20 mouse cellular contexts compared by ENCODE assay signal in genomic region chr17:72180200-72180599, GRCm38 (mm10).
A peak's percentile ranks its signal among the peaks of the same experiment; 100 is the strongest.
DNase-seq lines count a peak whose midpoint lies in the region; ATAC-seq and TF ChIP-seq lines count a peak whose summit lies in the region.
"Had no signal": no experiment of that assay in that cellular context is flagged by ENCODE, and none has a peak within 500 bp of the region (broad histone marks: within the 10 kb centered on the region; RNA-seq: fewer than 3 reads in every experiment).

No protein-coding gene starts in this region.

- dilution Hi-C loops in CH12.LX (cut with MboI; ENCODE audit: extremely low pct_ligation_motif_present, extremely low pct_unique_long_range_greater_than_20kb, low sequenced_read_pairs): no loop called here

- no peak overlapping the region for H3K9ac ChIP-seq in midbrain, embryonic 15.5 days
- H3K9ac ChIP-seq in midbrain, embryonic 14.5 days (replicated peaks; ENCODE audit: low read length): no peak overlapping the region
- H3K9ac ChIP-seq in CH12.LX (ENCODE audit: insufficient read depth, low read depth): peak overlapping the region; percentile 75
- H3K9ac ChIP-seq: embryonic facial prominence, embryonic 12.5 days; forebrain, embryonic 13.5 days; forebrain, embryonic 15.5 days; forebrain, postnatal 0 days had no signal

- no peak for DNase-seq in midbrain, embryonic 14.5 days
- DNase-seq in CH12.LX (ENCODE audit: extremely low read depth): no peak
- DNase-seq: adrenal gland, adult 2 months; adrenal gland, postnatal 10 days; adrenal gland, postnatal 25 days; cerebellum, adult 11 months; cerebellum, adult 18-20 months; cerebellum, adult 8-10 months; cerebellum, adult 9-11 months; cerebellum, postnatal 14 days; cerebellum, postnatal 36 days; forebrain, postnatal 0 days had no signal

- TF ChIP-seq RAD21 in CH12.LX (IDR thresholded peaks at IDR 0.05; ENCODE audit: low read depth, low read length): no peak; the same call in 1 of the 2 replicates

- TF ChIP-seq POLR2A in CH12.LX (IDR thresholded peaks at IDR 0.05; ENCODE audit: low read depth, low read length): peak; percentile 43

- in situ Hi-C loops in CH12.LX (cut with MboI; ENCODE audit: low pct_ligation_motif_present, low pct_unique_long_range_greater_than_20kb, low sequenced_read_pairs): no loop called here

- no peaks in the 10 kb centered on the region for H3K9me3 ChIP-seq in megakaryocyte, embryonic 14.5 days
- H3K9me3 ChIP-seq in midbrain, embryonic 15.5 days: no peaks in the 10 kb centered on the region
- H3K9me3 ChIP-seq in midbrain, embryonic 14.5 days (ENCODE audit: control insufficient read depth, low read length): no peaks in the 10 kb centered on the region
- no peaks in the 10 kb centered on the region for H3K9me3 ChIP-seq in CH12.LX (replicated peaks; ENCODE audit: low read length)
- H3K9me3 ChIP-seq: embryonic facial prominence, embryonic 10.5 days; embryonic facial prominence, embryonic 12.5 days; forebrain, embryonic 13.5 days; forebrain, embryonic 15.5 days had no signal

- H3K4me3 ChIP-seq in megakaryocyte, embryonic 14.5 days (replicated peaks): peak overlapping the region; percentile 30
- no peak overlapping the region for H3K4me3 ChIP-seq in midbrain, embryonic 15.5 days
- H3K4me3 ChIP-seq in midbrain, embryonic 14.5 days (replicated peaks; ENCODE audit: low read depth, low read length): no peak overlapping the region
- peak overlapping the region; percentile 62 to 73 (median 65) for H3K4me3 ChIP-seq in CH12.LX (replicated peaks in 1 of 3; ENCODE audit: low read depth in 2 of 3, low read length in 2 of 3, poor library complexity in 1 of 3)
- H3K4me3 ChIP-seq: embryonic facial prominence, embryonic 10.5 days; embryonic facial prominence, embryonic 12.5 days; forebrain, embryonic 13.5 days; forebrain, embryonic 15.5 days had no signal

- H3K4me2 ChIP-seq in midbrain, embryonic 15.5 days: no peak overlapping the region
- H3K4me2 ChIP-seq in midbrain, embryonic 14.5 days (ENCODE audit: low read length): no peak overlapping the region
- H3K4me2 ChIP-seq in CH12.LX (ENCODE audit: insufficient read depth, low read depth, poor library complexity, severe bottlenecking): peak overlapping the region; percentile 62
- H3K4me2 ChIP-seq: embryonic facial prominence, embryonic 12.5 days; forebrain, embryonic 13.5 days; forebrain, embryonic 15.5 days had no signal

- WGBS in midbrain, embryonic 15.5 days: 92% methylated on average over 9 of the region's 9 CpGs
- 89% methylated on average over 9 of the region's 9 CpGs for whole genome bisulfite sequencing in midbrain, embryonic 14.5 days

- H3K27ac ChIP-seq in midbrain, embryonic 15.5 days: no peak overlapping the region
- H3K27ac ChIP-seq in midbrain, embryonic 14.5 days (replicated peaks; ENCODE audit: low read depth, low read length): no peak overlapping the region
- peak overlapping the region; percentile 97 for H3K27ac ChIP-seq in CH12.LX (ENCODE audit: insufficient read depth, low read depth)
- H3K27ac ChIP-seq: embryonic facial prominence, embryonic 10.5 days; embryonic facial prominence, embryonic 12.5 days; forebrain, embryonic 13.5 days; forebrain, embryonic 15.5 days had no signal

- no peaks in the 10 kb centered on the region for H3K27me3 ChIP-seq in megakaryocyte, embryonic 14.5 days (replicated peaks)
- no peaks in the 10 kb centered on the region for H3K27me3 ChIP-seq in midbrain, embryonic 15.5 days (replicated peaks)
- H3K27me3 ChIP-seq in midbrain, embryonic 14.5 days (ENCODE audit: control insufficient read depth, insufficient read depth, low read length): no peaks in the 10 kb centered on the region
- H3K27me3 ChIP-seq in CH12.LX (replicated peaks): no peaks in the 10 kb centered on the region
- H3K27me3 ChIP-seq: embryonic facial prominence, embryonic 12.5 days; forebrain, embryonic 13.5 days; forebrain, embryonic 15.5 days had no signal

- no peak for ATAC-seq in megakaryocyte, adult 5-6 weeks (ENCODE audit: poor library complexity, severe bottlenecking)
- 0 out of 2 replicates have a peak, but pooled peaks have one; percentile 20 for ATAC-seq in midbrain, embryonic 15.5 days (replicated peaks)
- no peak; the same call in 1 of the 2 replicates for ATAC-seq in midbrain, embryonic 14.5 days (ENCODE audit: low FRiP score, low TSS enrichment)
- ATAC-seq: CD4-positive, CD25-positive, alpha-beta regulatory T cell, adult 4 months; forebrain, embryonic 13.5 days; forebrain, embryonic 15.5 days; forebrain, postnatal 0 days had no signal

- no peak for TF ChIP-seq CTCF in CH12.LX (conservative IDR thresholded peaks at IDR 0.05 in 1 of 2, IDR thresholded peaks at IDR 0.05 in 1 of 2; ENCODE audit: low read depth in 2 of 2, low read length in 2 of 2)

- no peak for TF ChIP-seq EP300 in CH12.LX (IDR thresholded peaks at IDR 0.05; ENCODE audit: low read length)

- peaks cover 14% of the 10 kb centered on the region for H3K79me2 ChIP-seq in CH12.LX (replicated peaks; ENCODE audit: control insufficient read depth, extremely low read depth, insufficient read depth, poor library complexity, severe bottlenecking)

- H3K4me1 ChIP-seq in megakaryocyte, embryonic 14.5 days: no peaks in the 10 kb centered on the region; the same call in none of the 2 replicates
- peaks cover 10% of the 10 kb centered on the region; the same call in 1 of the 2 replicates for H3K4me1 ChIP-seq in midbrain, embryonic 15.5 days
- H3K4me1 ChIP-seq in midbrain, embryonic 14.5 days (ENCODE audit: control insufficient read depth, insufficient read depth, low read length): 0 out of 2 replicates have a peak, but pooled peaks cover 6% of the 10 kb centered on the region
- peaks cover 11 to 62% of the 10 kb centered on the region in 2 experiments for H3K4me1 ChIP-seq in CH12.LX (ENCODE audit: control insufficient read depth in 1 of 2, insufficient read depth in 2 of 2)
- H3K4me1 ChIP-seq: embryonic facial prominence, embryonic 10.5 days; embryonic facial prominence, embryonic 12.5 days; forebrain, embryonic 15.5 days had no signal

- no peaks in the 10 kb centered on the region for H3K36me3 ChIP-seq in megakaryocyte, embryonic 14.5 days (replicated peaks; ENCODE audit: low read length)
- H3K36me3 ChIP-seq in midbrain, embryonic 15.5 days (replicated peaks): no peaks in the 10 kb centered on the region
- no peaks in the 10 kb centered on the region for H3K36me3 ChIP-seq in midbrain, embryonic 14.5 days (ENCODE audit: control insufficient read depth, insufficient read depth, low read length)
- H3K36me3 ChIP-seq in CH12.LX (replicated peaks in 1 of 2; ENCODE audit: control insufficient read depth in 1 of 2, insufficient read depth in 1 of 2, low read length in 1 of 2): peaks cover under 1 to 6% of the 10 kb centered on the region in 2 experiments
- H3K36me3 ChIP-seq: embryonic facial prominence, embryonic 10.5 days; embryonic facial prominence, embryonic 12.5 days; forebrain, embryonic 15.5 days had no signal

TF ChIP-seq in CH12.LX, 34 proteins besides CTCF, POLR2A, EP300 and RAD21 (continues in another document):
- TF ChIP-seq MXI1 (IDR thresholded peaks at IDR 0.05; ENCODE audit: low read depth, low read length) (no peak), ZNF384 (IDR thresholded peaks at IDR 0.05; ENCODE audit: low read depth, low read length) (no peak), USF1 (IDR thresholded peaks at IDR 0.05; ENCODE audit: low read depth, low read length) (no peak), GABPA (IDR thresholded peaks at IDR 0.05; ENCODE audit: insufficient replicate concordance, low read depth, low read length) (no peak), CHD1 (IDR thresholded peaks at IDR 0.05; ENCODE audit: low read depth, low read length) (no peak), MEF2A (IDR thresholded peaks at IDR 0.05; ENCODE audit: borderline replicate concordance, low read depth, low read length) (no peak), ELF1 (IDR thresholded peaks at IDR 0.05; ENCODE audit: low read depth, low read length) (no peak), ZC3H11A (IDR thresholded peaks at IDR 0.05; ENCODE audit: low read depth, low read length) (no peak), MAFK (IDR thresholded peaks at IDR 0.05; ENCODE audit: insufficient replicate concordance, low read length) (no peak), USF2 (conservative IDR thresholded peaks at IDR 0.05; ENCODE audit: low read depth, low read length) (no peak), PAX5 (IDR thresholded peaks at IDR 0.05; ENCODE audit: low read length) (no peak), ETS1 (conservative IDR thresholded peaks at IDR 0.05; ENCODE audit: low read depth, low read length) (no peak), TBP (conservative IDR thresholded peaks at IDR 0.05; ENCODE audit: low read depth, low read length) (no peak), HCFC1 (IDR thresholded peaks at IDR 0.05; ENCODE audit: low read depth, low read length) (no peak), JUN (IDR thresholded peaks at IDR 0.05; ENCODE audit: insufficient read depth, low read depth, low read length) (no peak), MAX (IDR thresholded peaks at IDR 0.05; ENCODE audit: low read length) (peak; percentile 76), MAZ (IDR thresholded peaks at IDR 0.05; ENCODE audit: low read depth, low read length) (no peak), SMC3 (IDR thresholded peaks at IDR 0.05; ENCODE audit: low read depth, low read length) (0 out of 2 replicates have a peak, but pooled peaks have one; percentile 2), RCOR1 (conservative IDR thresholded peaks at IDR 0.05; ENCODE audit: low read depth, low read length) (no peak), POLR2AphosphoS2 (IDR thresholded peaks at IDR 0.05; ENCODE audit: low read depth, low read length) (no peak), ZKSCAN1 (IDR thresholded peaks at IDR 0.05; ENCODE audit: borderline replicate concordance, low read depth, low read length) (no peak), JUND (conservative IDR thresholded peaks at IDR 0.05; ENCODE audit: low read depth, low read length) (0 out of 2 replicates have a peak, but pooled peaks have one; percentile 8), NELFE (IDR thresholded peaks at IDR 0.05; ENCODE audit: low read depth, low read length) (peak; percentile 21; the same call in 1 of the 2 replicates), SIN3A (IDR thresholded peaks at IDR 0.05; ENCODE audit: low read length) (peak; percentile 44; the same call in 1 of the 2 replicates), ZMIZ1 (IDR thresholded peaks at IDR 0.05; ENCODE audit: low read depth, low read length) (no peak), E2F4 (IDR thresholded peaks at IDR 0.05; ENCODE audit: insufficient replicate concordance, low read depth, low read length) (no peak), CHD2 (IDR thresholded peaks at IDR 0.05; ENCODE audit: low read length) (no peak), UBTF (IDR thresholded peaks at IDR 0.05; ENCODE audit: low read depth, low read length) (no peak), KAT2A (IDR thresholded peaks at IDR 0.05; ENCODE audit: insufficient replicate concordance, low read length) (0 out of 2 replicates have a peak, but pooled peaks have one; percentile 30), BHLHE40 (IDR thresholded peaks at IDR 0.05; ENCODE audit: low read depth, low read length) (peak; percentile 67), MYC (IDR thresholded peaks at IDR 0.05; ENCODE audit: low read depth, low read length) (peak; percentile 70; the same call in 1 of the 2 replicates)

Comparison
In these comparisons a context has a peak if more than half of its experiments do, and no peak if none do; other contexts are left out.
1. H3K4me3 ChIP-seq: peak in megakaryocyte, embryonic 14.5 days (single experiment) and CH12.LX (3 of 3); none in midbrain, embryonic 15.5 days (single experiment) and midbrain, embryonic 14.5 days (single experiment).